Mouse (Mus musculus): ENCODE results near the gene Nubp2.

DNA sequence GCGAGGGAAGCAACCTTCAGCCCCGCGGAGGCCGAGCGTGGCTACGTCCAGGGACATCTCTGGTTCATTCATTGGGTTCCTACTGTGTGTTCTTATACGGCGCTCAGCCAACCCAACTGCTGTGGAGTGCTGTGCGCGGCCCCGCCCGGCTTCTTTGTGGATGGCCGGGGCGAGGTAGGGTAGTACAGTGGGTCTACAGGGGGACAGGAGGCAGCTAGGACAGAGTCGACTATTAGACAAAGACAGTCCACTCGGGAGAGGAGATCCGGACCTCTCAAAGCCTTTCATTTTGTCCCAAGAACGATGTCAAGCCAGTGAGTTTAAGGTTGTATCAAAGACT is 753 bp upstream of the Nubp2 start:
- TF ChIP-seq CTCF (IDR thresholded peaks at IDR 0.05; ENCODE audit: low read depth, low read length) (no peak), POLR2A (IDR thresholded peaks at IDR 0.05; ENCODE audit: extremely low read depth, insufficient read depth, low read length) (no peak)
